Mouse (Mus musculus): ENCODE results near the gene Casq1.

Casq1 gene

GRCm38 (mm10) chr1:172183056-172183455, 36.6 kb downstream of the Casq1 start:
- DNase-seq (ENCODE audit: low spot score in 2 of 2): no peak

- DNase-seq (ENCODE audit: low spot score in 2 of 2): no peak
Observed at GRCm38 (mm10) chr1:172181777-172182176, 37.9 kb downstream of the Casq1 start.

- no peak for DNase-seq (ENCODE audit: low spot score in 2 of 2)
Observed at GRCm38 (mm10) chr1:172180881-172181280, 38.8 kb downstream of the Casq1 start.

DNA sequence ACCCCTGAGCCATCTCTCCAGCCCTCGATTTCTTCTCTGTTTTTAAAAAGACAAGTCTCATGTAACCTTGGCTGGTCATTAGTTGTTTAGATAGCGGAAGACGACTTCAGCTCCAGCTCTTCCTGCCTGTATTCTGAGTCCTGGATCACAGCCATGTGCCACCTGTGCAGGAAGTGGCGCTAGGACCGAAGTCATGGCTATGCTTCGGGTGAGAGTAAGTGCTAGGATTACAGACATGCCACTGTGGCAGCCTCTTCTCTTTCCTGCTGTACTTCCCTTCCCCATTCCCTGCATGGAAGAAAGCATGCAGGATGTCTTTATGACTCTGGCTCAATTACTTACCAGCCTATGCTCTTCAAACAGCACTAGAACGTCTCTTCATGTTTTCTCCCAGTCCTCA, 40.6 kb downstream of the Casq1 start:
- no peak for DNase-seq (ENCODE audit: low spot score in 2 of 2)

DNA sequence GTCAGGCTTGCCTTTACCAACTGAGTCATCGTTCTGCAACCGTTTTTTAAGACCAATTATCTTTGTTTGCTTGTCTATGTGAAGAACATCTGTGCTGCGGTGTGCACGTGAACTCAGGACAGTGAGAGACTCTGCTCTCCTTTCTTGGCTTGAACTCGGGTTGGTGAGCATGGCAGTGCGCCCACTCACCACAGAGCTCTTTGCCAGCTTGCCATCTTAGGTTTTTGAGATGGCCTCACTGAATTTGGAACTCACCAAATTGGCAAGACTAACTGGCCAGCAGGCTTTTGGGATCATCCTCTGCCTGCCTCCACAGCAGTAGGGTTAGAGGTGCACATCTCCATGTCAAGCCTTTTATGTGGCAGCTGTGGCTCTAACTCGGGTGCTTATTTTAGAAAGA, 41.9 kb downstream of the Casq1 start:
- DNase-seq (ENCODE audit: low spot score in 2 of 2): no peak

GRCm38 (mm10) chr1:172173181-172173580, 46.5 kb downstream of the Casq1 start:
- DNase-seq (ENCODE audit: low spot score in 2 of 2): no peak

- no peak for DNase-seq (ENCODE audit: low spot score in 2 of 2)
Observed at GRCm38 (mm10) chr1:172172381-172172780, 47.3 kb downstream of the Casq1 start.

DNA sequence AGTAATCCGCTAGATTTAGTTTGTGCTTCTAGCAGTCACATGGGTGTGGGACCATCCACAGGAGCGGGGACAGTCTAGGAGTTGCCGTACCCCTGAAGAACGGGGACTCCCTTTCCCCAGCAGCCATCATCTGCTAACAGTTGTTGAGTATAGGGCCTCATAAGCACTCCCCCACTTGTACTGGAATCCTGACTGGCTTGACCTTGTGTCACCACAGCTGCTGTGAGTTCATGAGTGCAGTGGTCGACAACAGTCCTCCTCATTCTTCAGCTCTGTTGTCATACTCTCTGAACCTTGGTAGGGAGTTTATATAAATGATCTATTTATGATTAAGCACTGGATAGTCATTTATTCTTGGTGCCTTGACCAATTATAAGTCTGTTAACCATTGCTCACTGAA, 49.9 kb downstream of the Casq1 start:
- DNase-seq (ENCODE audit: low spot score in 2 of 2): no peak

GRCm38 (mm10) chr1:172167911-172168310, 51.8 kb downstream of the Casq1 start:
- DNase-seq (ENCODE audit: low spot score in 2 of 2): no peak

- DNase-seq (ENCODE audit: low spot score in 2 of 2): no peak
Observed at GRCm38 (mm10) chr1:172162959-172163358, 56.7 kb downstream of the Casq1 start.

GRCm38 (mm10) chr1:172162009-172162408, 57.7 kb downstream of the Casq1 start:
- no peak for DNase-seq (ENCODE audit: low spot score in 2 of 2)

DNA sequence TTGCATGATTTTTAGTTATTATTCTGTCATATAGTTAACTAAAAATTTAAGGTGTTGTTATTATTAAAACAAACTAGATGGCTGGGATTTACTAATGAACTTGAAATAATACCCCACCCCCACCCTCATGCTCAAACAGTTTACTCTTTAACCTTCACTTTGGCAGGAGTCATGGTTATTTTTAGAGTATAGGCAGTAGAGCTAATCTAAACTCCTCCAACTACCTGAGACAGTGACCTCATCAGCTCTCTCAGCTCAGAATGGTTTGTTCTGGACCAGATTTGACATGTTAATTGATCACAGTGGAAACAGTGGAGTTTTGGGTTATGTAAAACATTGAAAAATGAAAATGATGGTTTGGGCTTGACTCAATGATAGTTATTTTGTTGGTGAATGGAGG, 59.2 kb downstream of the Casq1 start:
- DNase-seq (ENCODE audit: low spot score in 2 of 2): no peak

DNA sequence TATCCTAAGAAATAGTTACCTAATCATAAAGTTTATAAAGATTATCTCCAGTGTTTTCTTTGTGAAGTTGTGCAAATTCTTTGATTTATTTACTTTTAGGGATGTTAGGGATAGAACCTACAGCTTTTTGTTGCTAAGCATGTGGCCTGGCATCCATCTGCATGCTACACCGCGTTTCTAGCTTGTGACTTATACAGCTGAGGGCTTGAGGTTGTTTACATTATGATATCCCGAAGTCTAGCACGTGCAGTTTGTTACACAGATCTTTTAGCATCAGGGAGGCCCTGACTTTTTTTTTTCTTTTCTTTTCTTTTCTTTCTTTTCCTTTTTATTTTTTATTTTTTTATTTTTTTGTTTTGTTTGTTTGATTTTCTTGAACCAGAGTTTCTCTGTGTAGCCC, 59.7 kb downstream of the Casq1 start:
- DNase-seq (ENCODE audit: low spot score in 2 of 2): no peak

Data from spleen, postnatal 14 days (tissue).